Mouse (Mus musculus) gastrocnemius, postnatal 36 days (tissue): ENCODE measurements around the gene Tctex1d2. TPM values are rescaled to one million over a fixed set of nuclear protein-coding genes. Genes with fewer than 3 reads are reported as not detected.
A peak's percentile ranks its signal among the peaks of the same experiment; 100 is the strongest.
"Not testable (repeated sequence)": the region's sequence is repeated elsewhere in the genome, so short reads cannot be mapped to it uniquely, and the experiment has no call there.

ENCODE experiments used
- DNase-seq, 2 experiments: peaks; one replicate each; pipeline ENCODE4 v3.0.0; 2022
- intact Hi-C: fragments of 180-260 bp; cut with DNase I; formaldehyde crosslinking; loops from one replicate; pipeline ENCODE4 v1.15.1; 2025
- total RNA-seq, 2 experiments: library from RNA; stranded (reverse); gene quantifications; 2 replicates each; pipeline ENCODE4 v1.2.3; 2021

Gene Tctex1d2
- total RNA-seq, 2 experiments from 2014 or later = 3.3 to 4.8 TPM

DNA sequence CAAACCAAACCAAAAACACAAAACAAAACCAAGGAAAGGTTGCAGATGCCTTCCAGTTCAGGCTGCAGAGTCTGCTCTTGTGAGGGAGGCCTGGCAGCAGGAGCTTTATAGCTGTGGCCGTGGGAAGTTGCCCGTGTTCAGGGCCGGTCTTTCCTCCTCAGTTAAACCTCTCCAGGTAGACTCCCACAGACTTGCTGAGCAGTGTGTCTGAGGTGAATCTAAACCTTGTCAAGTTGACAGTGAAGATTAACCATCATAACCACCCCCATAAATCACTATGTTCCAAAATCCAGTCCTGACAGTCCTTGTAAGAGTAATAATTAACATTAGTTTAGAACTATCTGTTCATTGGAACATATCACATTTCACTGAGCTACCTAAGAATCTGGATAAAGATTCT lies 8.0 kb downstream of the Tctex1d2 start:
- no peak for DNase-seq
- intact Hi-C loops = loop anchor here (2.0 kb wide), 1 partner anchor 51 kb away; no protein-coding TSS in a partner anchor

DNA sequence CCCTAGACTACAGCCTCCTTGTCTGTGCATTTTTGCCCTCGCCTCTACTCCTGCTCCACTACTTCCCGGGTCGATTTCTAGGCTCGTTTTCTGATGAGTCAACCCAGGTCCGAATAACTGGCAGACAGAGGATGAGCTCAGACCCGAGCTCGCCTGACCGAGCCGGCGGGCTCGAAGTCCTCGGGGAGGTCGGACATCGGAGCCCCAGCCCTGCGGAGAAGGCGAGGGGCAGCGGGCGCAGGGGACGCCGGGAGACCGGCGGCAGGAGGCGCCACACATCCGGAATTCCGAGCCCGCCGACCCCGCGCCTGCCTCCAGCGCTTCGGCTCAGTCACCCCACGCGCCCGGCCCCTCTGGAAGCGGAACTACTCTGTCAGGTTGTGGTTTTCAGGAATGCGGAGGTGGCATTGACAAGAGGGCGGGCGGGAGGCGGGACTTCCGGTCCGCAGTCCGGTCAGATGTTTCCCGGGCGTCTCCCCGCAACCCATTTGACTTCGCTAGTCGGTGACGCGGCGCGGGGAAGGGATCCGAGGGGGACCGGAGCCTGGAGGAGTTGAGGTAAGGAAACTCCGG lies 11.1 kb downstream of the Tctex1d2 start, which contains the start of gene Pcyt1a:
Gene Pcyt1a, plus strand, starts transcription at position 448 of the 573 bp plus-strand sequence.
- intact Hi-C loops = no loop called here
- peak; percentile 79 to 89 for DNase-seq

DNA sequence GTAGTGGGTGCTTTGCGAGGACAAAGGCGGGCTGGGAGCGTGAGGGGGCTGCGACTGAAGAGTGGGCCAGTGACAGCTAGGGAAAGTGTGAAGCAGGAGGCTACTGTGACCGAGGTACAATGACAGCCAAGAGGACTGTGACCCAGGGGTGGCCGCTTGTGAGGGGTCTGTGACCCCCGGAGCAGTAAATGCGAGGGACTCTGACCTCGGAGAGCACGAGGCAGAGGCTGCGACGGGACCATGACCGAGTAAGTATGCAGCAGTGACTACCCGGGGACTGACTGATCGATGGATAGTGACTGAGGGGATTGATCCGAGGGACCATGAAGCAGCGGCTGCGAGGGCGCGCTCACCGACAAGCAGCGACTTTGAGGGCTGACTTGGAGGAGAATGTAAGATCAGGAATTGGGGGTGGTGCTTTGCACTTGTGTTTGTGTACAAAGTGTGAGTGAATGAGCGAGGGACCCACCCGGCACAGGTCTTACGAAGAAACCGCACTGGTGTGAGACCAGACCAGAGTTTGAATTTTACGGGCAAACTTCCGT lies 11.6 kb downstream of the Tctex1d2 start:
- DNase-seq = no peak
- intact Hi-C loops = no loop called here

DNA sequence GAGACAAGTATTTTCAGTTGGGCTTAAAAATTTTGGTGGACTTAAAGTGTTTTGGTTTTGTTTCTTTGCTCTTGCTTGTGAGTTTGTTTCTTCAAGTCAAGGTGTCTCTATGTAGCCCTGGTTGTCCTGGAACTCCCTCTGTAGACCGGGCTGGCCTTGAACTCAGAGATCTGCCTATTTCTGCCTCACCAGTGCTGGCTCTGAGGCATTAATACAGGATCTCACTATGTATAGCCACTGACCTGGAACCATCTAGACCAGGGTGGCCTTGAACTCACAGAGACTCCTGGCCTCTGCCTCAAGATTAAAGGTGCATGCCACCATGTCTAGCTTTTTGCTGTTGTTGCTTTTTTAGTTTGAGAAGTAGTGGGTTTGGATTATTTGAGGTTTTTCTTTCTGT lies 12.4 kb downstream of the Tctex1d2 start:
- no peak for DNase-seq
- intact Hi-C loops = no loop called here

DNA sequence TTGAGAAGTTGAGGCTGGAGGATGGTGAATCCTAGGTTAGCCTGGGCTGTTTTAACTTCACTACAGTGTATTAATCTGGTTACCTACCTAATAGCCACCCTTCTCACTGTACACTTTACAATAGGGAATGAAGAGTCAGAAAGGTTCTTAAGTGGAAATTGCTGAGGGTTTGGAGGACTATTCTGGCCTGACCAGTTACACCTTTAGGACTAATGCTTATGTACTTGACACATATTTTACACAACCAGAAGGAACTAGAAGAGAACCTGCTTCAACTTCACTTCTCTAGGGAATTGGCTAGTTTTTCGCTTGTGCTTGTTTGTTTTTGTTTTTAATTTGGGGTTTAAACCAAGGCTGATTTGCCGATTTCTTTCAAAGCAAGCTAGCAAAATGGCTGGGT lies 13.6 kb downstream of the Tctex1d2 start:
- intact Hi-C loops = no loop called here
- no peak for DNase-seq

DNA sequence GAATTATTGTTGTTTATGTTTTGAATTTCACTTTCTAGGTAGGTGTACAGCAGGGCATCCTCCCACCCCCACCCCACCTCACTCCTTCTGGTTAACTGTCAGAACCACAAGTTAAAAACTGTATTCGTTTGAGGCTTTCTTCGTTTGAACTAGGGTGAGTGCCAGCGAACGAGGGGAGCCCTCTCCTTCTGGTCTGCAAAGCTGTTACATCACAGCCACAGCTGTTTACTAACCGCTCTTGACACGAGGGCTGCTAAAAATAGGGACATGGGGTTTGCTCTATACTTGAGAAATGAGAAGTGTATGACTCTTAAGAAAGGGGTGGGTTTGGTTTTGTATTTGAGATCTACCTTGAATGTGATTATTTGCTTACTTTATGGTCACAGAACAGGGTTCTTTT lies 14.6 kb downstream of the Tctex1d2 start:
- intact Hi-C loops = no loop called here
- no peak for DNase-seq

DNA sequence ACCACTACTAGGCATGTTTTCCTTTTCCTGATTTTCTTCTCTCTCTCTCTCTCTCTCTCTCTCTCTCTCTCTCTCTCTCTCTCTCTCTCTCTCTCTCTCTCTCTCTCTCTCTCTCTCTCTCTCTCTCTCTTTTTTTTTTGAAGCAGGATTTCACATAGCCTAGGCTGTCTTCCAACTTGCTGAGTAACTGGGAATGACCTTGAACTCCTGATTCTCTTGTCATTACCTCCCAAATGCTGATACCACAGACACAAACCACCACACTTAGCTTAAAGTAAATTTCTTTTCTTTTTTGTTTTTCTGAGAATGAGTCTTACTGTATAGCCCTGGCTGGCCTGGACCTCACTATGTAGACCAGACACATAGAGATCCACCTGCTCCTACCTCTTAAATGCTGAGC lies 15.2 kb downstream of the Tctex1d2 start:
- DNase-seq = no peak
- intact Hi-C loops = no loop called here

DNA sequence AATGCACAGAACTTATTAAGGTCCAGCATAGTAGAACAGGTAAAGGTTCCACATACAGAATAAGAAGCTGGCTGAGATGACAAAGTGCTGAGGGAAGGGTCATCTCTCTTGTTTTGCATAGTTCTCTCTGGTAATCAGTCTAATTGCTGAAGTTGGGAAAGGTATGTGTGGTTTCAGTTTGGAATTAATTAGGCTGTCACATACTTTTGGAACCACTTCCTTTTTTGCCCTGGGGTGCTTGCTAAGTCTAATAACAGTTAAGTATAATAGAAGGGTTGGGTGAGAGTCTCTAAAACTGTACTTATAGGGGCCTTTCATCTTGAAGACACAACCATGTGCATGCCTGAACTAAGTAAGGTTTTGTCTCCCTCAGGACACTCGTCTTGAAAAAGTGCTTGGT lies 17.2 kb downstream of the Tctex1d2 start:
- no peak for DNase-seq
- intact Hi-C loops = no loop called here

DNA sequence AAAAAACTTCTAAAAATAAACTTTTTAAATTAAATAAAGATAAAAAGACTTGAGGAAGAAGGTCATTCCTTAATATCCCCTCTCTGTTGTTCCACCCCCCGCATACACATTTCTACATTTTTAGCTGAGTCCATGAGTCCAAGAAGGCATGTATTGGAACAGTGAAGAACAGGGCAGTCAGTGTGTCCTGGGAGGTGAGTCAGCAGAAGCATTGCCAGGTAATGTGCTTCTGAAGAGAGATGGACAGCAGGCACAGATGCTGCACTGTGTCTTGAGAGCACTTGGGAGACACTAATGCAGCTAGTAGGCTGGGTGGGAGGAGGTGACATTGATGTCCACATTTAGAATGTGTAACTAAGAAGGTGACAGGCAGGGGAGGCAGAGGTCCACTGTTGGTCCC lies 17.8 kb downstream of the Tctex1d2 start:
- no peak for DNase-seq
- intact Hi-C loops = no loop called here

DNA sequence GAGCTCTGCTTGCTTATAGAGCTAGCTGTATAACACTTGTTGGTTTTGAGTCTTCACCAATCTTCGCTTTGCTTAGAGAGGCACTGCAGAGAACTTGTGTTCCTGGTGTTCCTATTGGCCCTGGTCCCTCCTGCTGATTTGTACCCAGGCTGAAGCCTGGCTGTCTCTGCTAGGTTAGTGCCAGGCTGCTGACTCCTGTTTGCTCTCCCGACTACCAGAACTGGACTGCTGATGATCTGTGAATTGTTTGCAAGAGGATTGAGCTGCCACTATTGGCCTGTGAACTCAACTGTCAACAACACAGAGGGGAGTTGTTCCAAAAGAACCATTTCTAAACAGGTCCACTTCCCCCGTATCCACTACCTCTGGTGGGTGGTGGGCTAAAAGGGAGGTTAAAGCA lies 21.9 kb downstream of the Tctex1d2 start:
- DNase-seq = no peak
- intact Hi-C loops = no loop called here

DNA sequence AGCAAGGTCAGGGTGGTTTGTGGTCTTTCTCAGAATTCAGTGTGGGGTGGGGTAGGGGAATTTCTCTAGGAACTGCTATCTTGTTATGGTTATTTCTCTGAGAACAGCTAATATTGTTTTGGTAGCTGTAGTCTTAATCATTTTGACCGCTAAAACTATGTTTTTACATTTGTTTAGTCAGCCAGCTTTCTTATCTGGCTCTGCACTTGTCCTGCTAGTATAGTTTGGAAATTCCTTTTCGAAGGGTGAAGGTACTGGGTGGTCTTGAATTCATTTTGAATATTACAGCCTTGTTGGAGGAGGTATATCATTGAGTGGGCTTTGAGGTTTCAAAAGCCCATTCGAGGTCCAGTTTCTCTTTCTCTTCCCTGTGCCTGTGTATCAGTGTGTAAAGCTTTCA lies 25.1 kb downstream of the Tctex1d2 start:
- intact Hi-C loops, DNase-seq: not testable (repeated sequence)

DNA sequence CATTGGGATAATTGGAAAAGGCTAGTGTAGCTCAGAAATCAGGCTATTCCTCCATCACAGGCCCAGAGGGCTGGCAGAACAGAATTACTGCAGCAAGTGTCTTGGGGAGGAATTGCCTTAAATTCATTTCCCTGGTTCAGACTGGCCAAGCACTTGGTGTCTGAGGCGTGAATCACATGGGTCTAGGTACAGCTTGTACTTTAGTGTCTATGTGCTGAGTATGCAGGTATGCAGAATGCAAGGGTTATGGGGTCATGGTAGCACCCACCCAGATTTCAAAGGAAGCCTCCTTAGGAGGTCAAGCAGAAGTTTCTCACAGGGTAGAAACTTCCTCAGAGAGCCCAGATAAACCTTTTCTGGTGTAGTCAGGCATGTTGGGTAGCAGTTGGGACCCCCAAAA lies 26.1 kb downstream of the Tctex1d2 start:
- no peak for DNase-seq
- intact Hi-C loops = no loop called here

DNA sequence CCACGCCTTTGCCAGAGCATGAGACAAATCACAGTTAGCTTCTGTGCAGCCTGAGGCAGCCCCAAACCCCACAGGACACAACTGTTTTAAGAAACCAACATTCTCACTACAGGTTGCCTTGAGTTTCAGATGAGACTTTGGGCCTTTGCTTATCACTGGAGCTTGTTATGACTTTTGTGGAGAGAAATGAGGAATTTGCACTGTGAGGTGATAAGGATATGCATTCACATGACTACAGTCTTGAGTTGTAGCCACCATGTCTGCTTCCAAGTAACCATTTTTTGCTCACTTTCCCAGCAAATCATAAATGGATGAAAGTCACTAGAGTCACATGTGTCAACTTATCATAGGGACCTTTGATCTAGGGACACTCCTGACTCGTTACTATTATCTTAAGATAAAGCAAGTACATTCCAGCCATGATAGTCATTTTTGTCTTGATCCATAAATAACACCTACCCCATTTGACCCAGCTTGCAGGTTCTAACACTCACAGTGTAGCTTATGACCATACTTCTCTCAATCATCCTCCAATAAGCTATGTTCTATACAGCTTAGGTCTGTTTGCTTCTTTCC lies 27.1 kb downstream of the Tctex1d2 start:
- intact Hi-C loops = no loop called here
- DNase-seq = no peak

DNA sequence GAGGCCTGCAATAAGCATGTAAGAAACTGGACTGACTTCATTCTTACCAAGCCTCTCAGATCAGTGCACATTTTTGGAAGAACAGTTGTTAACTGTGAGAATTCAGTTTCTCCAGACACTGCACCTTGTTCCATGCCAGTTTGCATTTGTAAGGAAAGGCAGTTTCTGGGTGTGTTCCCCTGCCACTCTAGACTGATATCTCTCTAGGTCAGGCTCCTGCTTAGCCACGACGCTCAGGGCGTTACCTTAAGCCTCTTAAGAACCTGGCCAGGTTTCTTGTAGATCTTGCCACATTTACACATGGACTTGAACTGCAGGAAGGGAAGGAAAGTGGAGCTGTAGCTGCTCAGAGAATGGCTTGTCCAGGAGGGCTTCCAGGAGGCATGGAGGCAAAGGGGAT lies 30.2 kb downstream of the Tctex1d2 start:
- DNase-seq = no peak
- intact Hi-C loops = no loop called here

DNA sequence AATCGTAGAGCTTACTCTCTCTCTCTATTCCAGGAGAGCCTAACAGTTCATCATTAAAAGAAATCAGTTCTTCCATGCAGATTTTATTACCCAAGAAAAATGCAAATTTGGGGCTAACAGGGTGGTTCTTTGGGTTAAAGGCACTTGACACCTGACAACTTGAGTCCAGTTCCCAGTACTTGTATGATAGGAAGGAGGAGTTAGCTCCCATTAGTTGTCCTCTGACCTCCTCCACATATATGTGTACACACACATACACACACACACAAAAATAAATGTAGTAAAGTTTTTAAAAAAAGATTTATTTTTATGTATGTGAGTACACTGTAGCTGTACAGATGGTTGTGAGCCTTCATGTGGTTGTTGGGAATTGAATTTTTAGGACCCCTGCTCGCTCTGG lies 30.6 kb downstream of the Tctex1d2 start:
- no peak for DNase-seq
- intact Hi-C loops = no loop called here

DNA sequence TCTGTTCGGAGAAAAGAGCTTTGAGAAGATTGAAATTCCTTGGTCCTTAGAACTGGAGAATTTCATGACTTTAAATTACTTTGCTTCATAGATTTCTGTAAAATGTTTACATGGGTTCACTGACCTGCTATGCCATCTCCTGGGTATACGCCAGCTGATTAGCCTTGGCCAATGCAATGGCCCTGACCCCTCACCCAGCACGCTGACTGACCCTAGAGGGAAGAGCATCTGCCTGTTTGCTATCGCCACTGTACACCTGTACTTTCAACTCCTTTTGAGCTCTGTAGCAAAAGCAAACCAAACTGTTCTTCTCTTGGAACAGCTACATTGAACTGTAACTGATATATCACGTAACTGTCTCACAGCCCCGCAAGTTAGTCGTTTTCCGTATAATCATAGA lies 33.6 kb downstream of the Tctex1d2 start:
- intact Hi-C loops = no loop called here
- no peak for DNase-seq

DNA sequence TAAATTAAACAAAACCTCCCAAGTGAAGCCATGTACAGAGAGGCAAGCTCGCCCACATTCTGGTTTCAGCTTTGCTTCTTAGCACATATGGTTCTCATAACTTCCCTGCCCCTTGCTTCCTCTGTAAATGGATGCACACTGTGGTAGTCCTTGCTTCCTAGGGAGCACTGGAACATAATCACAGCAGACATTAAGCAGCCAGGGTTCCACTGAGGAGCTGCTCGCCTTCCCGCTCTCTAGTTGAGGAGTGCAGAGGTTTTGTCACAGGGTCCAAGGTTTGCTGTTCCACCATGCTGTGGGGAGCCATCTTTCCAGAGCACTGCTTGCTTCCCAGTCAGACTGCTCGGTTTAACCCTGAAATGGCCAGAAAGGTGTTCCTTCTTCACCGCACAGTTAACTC lies 35.1 kb downstream of the Tctex1d2 start:
- intact Hi-C loops = loop anchor here (5.0 kb wide), 2 partner anchors 67 to 82 kb away; no protein-coding TSS in a partner anchor
- no peak for DNase-seq

DNA sequence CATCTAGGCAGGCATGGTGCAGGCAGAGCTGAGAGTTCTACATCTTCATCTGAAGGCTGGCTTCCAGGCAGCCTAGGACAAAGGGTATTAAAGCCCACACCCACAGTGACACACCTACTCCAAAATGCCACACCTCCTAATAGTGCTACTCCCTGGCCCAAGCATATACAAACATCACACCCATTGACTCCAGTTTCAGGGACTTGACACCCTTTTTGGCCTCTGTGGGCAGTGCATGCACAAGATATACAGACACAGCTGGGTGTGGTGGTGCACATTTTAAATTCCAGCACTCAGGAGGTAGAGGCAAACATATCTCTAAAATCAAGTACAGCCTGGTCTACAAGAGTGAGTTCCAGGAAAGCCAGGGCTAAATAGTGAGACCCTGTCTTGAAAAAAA lies 36.6 kb downstream of the Tctex1d2 start:
- no peak for DNase-seq
- intact Hi-C loops = loop anchor here (5.0 kb wide), 2 partner anchors 69 to 84 kb away; no protein-coding TSS in a partner anchor

DNA sequence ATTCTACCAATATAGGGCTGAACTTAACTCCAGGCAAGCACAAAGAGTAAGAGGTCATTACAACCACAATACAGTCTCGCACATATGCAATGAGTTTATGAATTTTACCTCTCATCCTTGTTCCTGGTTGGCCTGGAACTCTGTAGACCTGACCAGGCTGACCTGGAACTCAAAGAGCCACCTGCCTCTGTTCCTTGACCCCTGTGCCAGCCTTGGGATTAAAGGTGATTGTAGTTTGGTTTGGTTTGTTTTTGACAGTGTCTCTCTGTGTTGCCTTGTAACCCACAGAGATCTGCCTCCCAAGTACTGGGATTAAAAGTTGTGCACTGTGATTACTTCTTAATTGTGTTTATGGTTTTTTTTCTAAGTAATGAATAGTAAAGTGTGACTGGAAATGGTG lies 37.3 kb downstream of the Tctex1d2 start:
- intact Hi-C loops = loop anchor here (5.0 kb wide), 2 partner anchors 69 to 84 kb away; no protein-coding TSS in a partner anchor
- DNase-seq = no peak

DNA sequence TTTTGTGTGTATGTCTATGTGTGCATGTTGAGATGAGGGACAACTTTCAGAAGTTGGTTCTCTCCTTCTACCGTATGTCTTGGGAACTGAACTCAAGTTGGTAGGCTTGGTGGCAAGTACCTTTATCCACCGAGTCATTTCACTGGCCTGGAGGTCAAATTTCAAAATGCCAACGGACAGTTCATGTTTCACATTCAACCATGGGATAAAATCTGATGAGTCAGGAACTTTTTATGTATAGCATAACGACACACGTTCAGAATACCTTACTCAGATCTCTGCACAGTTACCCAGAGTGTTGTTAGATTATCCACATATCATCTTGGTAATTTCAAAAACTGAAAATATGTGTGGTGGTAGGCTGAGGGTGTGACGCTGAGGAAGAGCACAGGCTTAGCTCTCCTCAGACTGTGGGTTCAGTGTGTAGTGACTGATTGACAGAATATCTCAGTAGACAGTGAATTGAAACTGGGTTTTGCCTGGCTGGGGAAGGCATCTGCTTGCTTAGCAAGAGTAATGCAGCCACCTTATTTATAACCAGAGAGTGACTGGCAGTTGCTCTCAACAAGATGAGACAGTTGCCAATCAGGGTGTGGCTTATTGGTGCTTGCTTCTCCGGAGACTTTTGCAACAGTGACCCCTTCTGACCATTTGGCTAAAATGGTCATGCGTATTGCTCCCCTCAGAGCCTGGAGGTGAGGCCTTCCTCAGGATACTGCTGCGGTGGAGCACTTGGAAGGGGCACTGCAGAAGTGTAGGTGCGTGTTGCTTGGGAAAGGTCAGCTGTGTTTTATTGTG lies 38.3 kb downstream of the Tctex1d2 start:
- intact Hi-C loops = loop anchor here (5.0 kb wide), 2 partner anchors 70 to 85 kb away; no protein-coding TSS in a partner anchor

DNA sequence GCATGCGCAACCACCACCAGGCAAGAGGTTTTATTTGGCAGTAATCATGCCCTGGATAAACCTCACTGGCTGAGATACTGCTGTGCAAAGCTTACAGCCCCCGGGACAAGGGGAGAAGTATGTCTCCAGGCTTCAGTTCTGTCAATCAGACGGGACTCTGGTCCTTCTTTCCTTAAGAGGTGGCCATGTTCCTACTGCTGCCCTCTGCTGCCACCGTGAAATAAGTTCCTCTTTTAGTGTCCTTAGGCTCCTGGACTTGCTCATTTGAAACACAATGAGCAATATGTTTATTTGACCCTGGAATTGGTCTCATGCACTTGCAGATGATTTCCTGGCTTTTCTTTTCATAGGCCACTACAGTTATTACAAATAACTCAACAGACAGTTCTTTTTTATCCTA lies 41.0 kb downstream of the Tctex1d2 start:
- intact Hi-C loops = loop anchor here (5.0 kb wide), 2 partner anchors 193 to 343 kb away; no protein-coding TSS in a partner anchor
- DNase-seq = no peak

More for the DNA sequence above, 38.3 kb downstream of the Tctex1d2 start:
- DNase-seq = peak; percentile 25 to 67
